Comparison of ENCODE assay signal across 8 mouse cellular contexts in genomic region chr15:99391975-99392374, GRCm38 (mm10). TPM values are rescaled to one million over a fixed set of nuclear protein-coding genes. Genes with fewer than 3 reads are reported as not detected.
DNase-seq lines count a peak whose midpoint lies in the region; ATAC-seq and TF ChIP-seq lines count a peak whose summit lies in the region.

No protein-coding gene starts in this region.

- H3K27ac ChIP-seq in spleen, adult 2 months (ENCODE audit: insufficient read depth, low read length) = peak overlapping the region; percentile 12; the same call in 1 of the 2 replicates
- H3K27ac ChIP-seq in hindbrain, embryonic 13.5 days = peak overlapping the region; percentile 87
- peak overlapping the region; percentile 33; the same call in 1 of the 2 replicates for H3K27ac ChIP-seq in limb, embryonic 15.5 days
- peak overlapping the region; percentile 82 for H3K27ac ChIP-seq in stomach, postnatal 0 days (replicated peaks)

- no peak for TF ChIP-seq POLR2A in spleen, adult 2 months (IDR thresholded peaks at IDR 0.05; ENCODE audit: low read depth, low read length)

- H3K4me2 ChIP-seq in hindbrain, embryonic 13.5 days = peak overlapping the region; percentile 58
- peak overlapping the region; percentile 60 for H3K4me2 ChIP-seq in limb, embryonic 15.5 days
- peak overlapping the region; percentile 45 for H3K4me2 ChIP-seq in stomach, postnatal 0 days (replicated peaks; ENCODE audit: low read depth)

- H3K4me1 ChIP-seq in spleen, adult 2 months (ENCODE audit: control insufficient read depth, insufficient read depth, insufficient read length) = peaks cover 9% of the 10 kb centered on the region; the same call in 1 of the 2 replicates
- peaks cover 40% of the 10 kb centered on the region for H3K4me1 ChIP-seq in hindbrain, embryonic 13.5 days (replicated peaks)
- H3K4me1 ChIP-seq in limb, embryonic 15.5 days = peaks cover 35% of the 10 kb centered on the region
- 0 out of 2 replicates have a peak, but pooled peaks cover 4% of the 10 kb centered on the region for H3K4me1 ChIP-seq in stomach, postnatal 0 days (replicated peaks; ENCODE audit: control insufficient read depth, insufficient read depth)

- TF ChIP-seq EP300 in stomach, postnatal 0 days (optimal IDR thresholded peaks at IDR 0.05) = no peak

- no peaks in the 10 kb centered on the region for H3K27me3 ChIP-seq in spleen, adult 2 months (ENCODE audit: control insufficient read depth, insufficient read depth, low read length)
- no peaks in the 10 kb centered on the region for H3K27me3 ChIP-seq in hindbrain, embryonic 13.5 days
- H3K27me3 ChIP-seq in limb, embryonic 15.5 days = no peaks in the 10 kb centered on the region
- H3K27me3 ChIP-seq in stomach, postnatal 0 days (ENCODE audit: control insufficient read depth, insufficient read depth, low read length) = no peaks in the 10 kb centered on the region

- H3K4me3 ChIP-seq in spleen, adult 2 months (ENCODE audit: extremely low read depth, insufficient read depth, insufficient read length) = no peak overlapping the region
- H3K4me3 ChIP-seq in hindbrain, embryonic 13.5 days = peak overlapping the region; percentile 89
- H3K4me3 ChIP-seq in limb, embryonic 15.5 days = peak overlapping the region; percentile 68
- peak overlapping the region; percentile 28; the same call in 1 of the 2 replicates for H3K4me3 ChIP-seq in stomach, postnatal 0 days (ENCODE audit: low read depth, low read length)

- ATAC-seq in hindbrain, embryonic 13.5 days (ENCODE audit: low FRiP score) = no peak
- ATAC-seq in limb, embryonic 15.5 days (ENCODE audit: insufficient number of reproducible peaks, low FRiP score, low TSS enrichment, low read depth) = no peak
- no peak for ATAC-seq in stomach, postnatal 0 days (ENCODE audit: low FRiP score, low TSS enrichment)

- no peaks in the 10 kb centered on the region for H3K9me3 ChIP-seq in hindbrain, embryonic 13.5 days
- H3K9me3 ChIP-seq in limb, embryonic 15.5 days = no peaks in the 10 kb centered on the region
- no peaks in the 10 kb centered on the region for H3K9me3 ChIP-seq in stomach, postnatal 0 days (ENCODE audit: control insufficient read depth, low read length)

- TF ChIP-seq CTCF in spleen, adult 2 months (IDR thresholded peaks at IDR 0.05; ENCODE audit: extremely low read depth, insufficient read depth, insufficient read length, insufficient replicate concordance) = no peak
- no peak for TF ChIP-seq CTCF in stomach, postnatal 0 days (IDR thresholded peaks at IDR 0.05; ENCODE audit: low read depth)

- H3K9ac ChIP-seq in hindbrain, embryonic 13.5 days = peak overlapping the region; percentile 35
- H3K9ac ChIP-seq in limb, embryonic 15.5 days = no peak overlapping the region
- no peak overlapping the region; the same call in 1 of the 2 replicates for H3K9ac ChIP-seq in stomach, postnatal 0 days (ENCODE audit: low read length)

- 62% methylated on average over 6 of the region's 6 CpGs for WGBS in spleen, adult 2 months
- 84% methylated on average over 6 of the region's 6 CpGs for WGBS in hindbrain, embryonic 13.5 days
- 81% methylated on average over 6 of the region's 6 CpGs for whole genome bisulfite sequencing in limb, embryonic 15.5 days
- WGBS in stomach, postnatal 0 days = 80% methylated on average over 6 of the region's 6 CpGs

- no peak for DNase-seq in spleen, adult 2 months (ENCODE audit: low read depth in 1 of 2, low spot score in 2 of 2)
- no peak for DNase-seq in spleen, postnatal 4 days (ENCODE audit: low spot score in 2 of 2)
- peak; percentile 43 for DNase-seq in stomach, postnatal 0 days (ENCODE audit: low spot score)
- no peak for DNase-seq in thymus, postnatal 0 days (ENCODE audit: low spot score)
- DNase-seq in adrenal gland, postnatal 4 days (ENCODE audit: low spot score in 2 of 2) = no peak
- DNase-seq in thymus, postnatal 14 days = no peak

- no peaks in the 10 kb centered on the region for H3K36me3 ChIP-seq in spleen, adult 2 months (ENCODE audit: control insufficient read depth, insufficient read depth, low read length)
- no peaks in the 10 kb centered on the region for H3K36me3 ChIP-seq in hindbrain, embryonic 13.5 days
- no peaks in the 10 kb centered on the region for H3K36me3 ChIP-seq in limb, embryonic 15.5 days
- H3K36me3 ChIP-seq in stomach, postnatal 0 days (ENCODE audit: control insufficient read depth, insufficient read depth, low read length) = no peaks in the 10 kb centered on the region

RNA-seq across cellular contexts. Expression of gene Tmbim6, which starts 0.7 kb away (rescaled TPM):
- polyA plus RNA-seq in spleen, adult 2 months (2012; rRNA removed) = 434 and 466 TPM in 2 replicates
- 255 and 257 TPM in 2 replicates for polyA plus RNA-seq in hindbrain, embryonic 13.5 days (2015; fragmentation: Nextera tagmentation; extraction: Ambion mirVana)
- polyA plus RNA-seq in limb, embryonic 15.5 days (2015; fragmentation: Nextera tagmentation; extraction: Ambion mirVana) = 327 and 351 TPM in 2 replicates
- polyA plus RNA-seq in stomach, postnatal 0 days (2015; fragmentation: Nextera tagmentation; extraction: Ambion mirVana) = 469 and 479 TPM in 2 replicates
- 398 and 433 TPM in 2 replicates for polyA plus RNA-seq in thymus, postnatal 0 days (2015; fragmentation: Nextera tagmentation; extraction: Ambion mirVana)
- 100 to 1,000 TPM; 520 to 533 TPM for total RNA-seq in adrenal gland, postnatal 4 days (2021)

RNA-seq across cellular contexts. Expression of gene Fmnl3, which starts 21.7 kb away (rescaled TPM):
- polyA plus RNA-seq in spleen, adult 2 months (2012; rRNA removed) = 25.6 and 30.8 TPM in 2 replicates
- polyA plus RNA-seq in hindbrain, embryonic 13.5 days (2015; fragmentation: Nextera tagmentation; extraction: Ambion mirVana) = 8.2 and 8.8 TPM in 2 replicates
- 25.0 and 26.9 TPM in 2 replicates for polyA plus RNA-seq in limb, embryonic 15.5 days (2015; fragmentation: Nextera tagmentation; extraction: Ambion mirVana)
- polyA plus RNA-seq in stomach, postnatal 0 days (2015; fragmentation: Nextera tagmentation; extraction: Ambion mirVana) = 8.0 and 8.6 TPM in 2 replicates
- 21.2 and 22.3 TPM in 2 replicates for polyA plus RNA-seq in thymus, postnatal 0 days (2015; fragmentation: Nextera tagmentation; extraction: Ambion mirVana)
- 10 to 100 TPM; 41.0 to 45.6 TPM for total RNA-seq in adrenal gland, postnatal 4 days (2021)

Comparison
In these comparisons a context has a peak if more than half of its experiments do, and no peak if none do; other contexts are left out.
1. H3K27ac ChIP-seq: peak in every context shown above with its lines; median percentile 87 in hindbrain, embryonic 13.5 days; 82 in stomach, postnatal 0 days; 33 in limb, embryonic 15.5 days; 12 in spleen, adult 2 months.